Mouse (Mus musculus) liver, embryonic 16.5 days (tissue): ENCODE results near the gene Rpl31. TPM values are rescaled to one million over a fixed set of nuclear protein-coding genes. Genes with fewer than 3 reads are reported as not detected.

Experiments
- ATAC-seq: fragments of 200-750 bp; cut with Nextera tagmentation; 2 replicates; pipeline ENCODE4 v1.8.0; 2017; ENCODE audit warnings: low read depth, mild to moderate bottlenecking, moderate number of reproducible peaks, moderate library complexity
- H3K27ac ChIP-seq: fragments of 300-500 bp; sonication (generic); 2 replicates; pipeline ENCODE4 v1.5.1; 2014; ENCODE audit warnings: mild to moderate bottlenecking, low read length
- H3K27me3 ChIP-seq: fragments of 300-500 bp; sonication (generic); 2 replicates; pipeline ENCODE4 v1.6.1; 2014; ENCODE audit warnings: low read depth, low read length, mixed read lengths; ENCODE audit not compliant: control insufficient read depth, insufficient read depth
- H3K36me3 ChIP-seq: fragments of 300-500 bp; sonication (generic); 2 replicates; pipeline ENCODE4 v1.6.1; 2014; ENCODE audit warnings: mild to moderate bottlenecking; ENCODE audit not compliant: control insufficient read depth, insufficient read depth
- H3K4me1 ChIP-seq: fragments of 300-500 bp; sonication (generic); 2 replicates; pipeline ENCODE4 v1.6.1; 2014; ENCODE audit warnings: low read depth, low read length, mixed read lengths; ENCODE audit not compliant: control insufficient read depth
- H3K4me2 ChIP-seq: fragments of 300-500 bp; sonication (generic); 2 replicates; pipeline ENCODE4 v1.6.1; 2014; ENCODE audit warnings: low read depth, low read length, mixed read lengths
- H3K4me3 ChIP-seq: fragments of 300-500 bp; sonication (generic); 2 replicates; pipeline ENCODE4 v1.5.1; 2014; ENCODE audit warnings: low read depth, mild to moderate bottlenecking, low read length
- H3K9ac ChIP-seq: fragments of 300-500 bp; sonication (generic); 2 replicates; pipeline ENCODE4 v1.6.1; 2014; ENCODE audit warnings: low read depth, low read length
- H3K9me3 ChIP-seq: fragments of 300-500 bp; sonication (generic); replicated peaks from 2 replicates; pipeline ENCODE4 v1.6.1; 2016; ENCODE audit warnings: low read length; ENCODE audit not compliant: control insufficient read depth
- WGBS: fragments of 180-500 bp; shearing (Covaris S2); extraction: QIAGEN DNeasy Blood & Tissue Kit; methylation state at CpG from one replicate; pipeline ENCODE4 v1.1.7; 2014; ENCODE audit not compliant: insufficient replicate concordance; 5-methylcytosine and 5-hydroxymethylcytosine counted together
- polyA plus RNA-seq: library from polyadenylated mRNA; unstranded; fragments of >200 nt; fragmentation: Nextera tagmentation; extraction: Ambion mirVana; gene quantifications from 2 replicates; pipeline ENCODE4 v1.2.1, GENCODE M21; 2015

The Rpl31 gene
- polyA plus RNA-seq, 1 experiment from 2014 or later, result 252 TPM

DNA sequence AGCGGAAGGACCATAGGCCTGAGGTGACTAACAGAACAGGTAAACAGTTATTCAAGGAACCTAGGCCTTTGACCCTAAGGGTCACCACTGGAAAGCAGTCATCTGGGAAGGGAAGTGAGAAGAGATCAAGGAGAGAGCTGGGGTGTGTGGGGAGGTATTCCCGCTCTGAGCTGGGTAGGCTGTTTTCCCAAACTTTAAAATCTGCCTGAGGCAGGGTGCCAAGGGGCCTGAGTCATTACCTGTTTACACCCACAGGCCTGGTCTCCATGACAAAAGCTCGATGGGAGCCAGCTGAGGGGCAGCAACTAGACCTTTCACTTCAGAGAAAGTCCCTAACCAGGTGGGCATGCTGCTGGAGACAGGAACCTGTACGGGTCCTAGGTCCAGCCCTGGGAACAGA lies 31.6 kb downstream of the Rpl31 start:
- H3K4me3 ChIP-seq, result no peak overlapping the region
- H3K36me3 ChIP-seq, result peaks cover 14% of the 10 kb centered on the region
- no peaks in the 10 kb centered on the region for H3K27me3 ChIP-seq
- no peak for ATAC-seq
- 70% methylated on average over 4 of the region's 4 CpGs for WGBS
- H3K27ac ChIP-seq, result no peak overlapping the region
- H3K4me1 ChIP-seq, result peaks cover 8% of the 10 kb centered on the region
- H3K4me2 ChIP-seq, result no peak overlapping the region
- peaks cover 2% of the 10 kb centered on the region; the same call in 1 of the 2 replicates for H3K9me3 ChIP-seq
- H3K9ac ChIP-seq, result no peak overlapping the region

GRCm38 (mm10) chr1:39400173-39400572 lies 32.5 kb downstream of the Rpl31 start:
- ATAC-seq, result no peak
- no peak overlapping the region for H3K4me3 ChIP-seq
- 67% methylated on average over 3 of the region's 3 CpGs for WGBS

GRCm38 (mm10) chr1:39407108-39407507 lies 39.5 kb downstream of the Rpl31 start:
- H3K4me1 ChIP-seq, result peaks cover 13% of the 10 kb centered on the region
- no peak overlapping the region for H3K9ac ChIP-seq

More at GRCm38 (mm10) chr1:39400173-39400572, 32.5 kb downstream of the Rpl31 start:
- no peaks in the 10 kb centered on the region for H3K27me3 ChIP-seq
- H3K4me2 ChIP-seq, result no peak overlapping the region
- H3K9ac ChIP-seq, result no peak overlapping the region
- peaks cover 5% of the 10 kb centered on the region for H3K4me1 ChIP-seq
- H3K9me3 ChIP-seq, result peaks cover 2% of the 10 kb centered on the region; the same call in 1 of the 2 replicates
- no peak overlapping the region for H3K27ac ChIP-seq
- H3K36me3 ChIP-seq, result peaks cover 14% of the 10 kb centered on the region

DNA sequence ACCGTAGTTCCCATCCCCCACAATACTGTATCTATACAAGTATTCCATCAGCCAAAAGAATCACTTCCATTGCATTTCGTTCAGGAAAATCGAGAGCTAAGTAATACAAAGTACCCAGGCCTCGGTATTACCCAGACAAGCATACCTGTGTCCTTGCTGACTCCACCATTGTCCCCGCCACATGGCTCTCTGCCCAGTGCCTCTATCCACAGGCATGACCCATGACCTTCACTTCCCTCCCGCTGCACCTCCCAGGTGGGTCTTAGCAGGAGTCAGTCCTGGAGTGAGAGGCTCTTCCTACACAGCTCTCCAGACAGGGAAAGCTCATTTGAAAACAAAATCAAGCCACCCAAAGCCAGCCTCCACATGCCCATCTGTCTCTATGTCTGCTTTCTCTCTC lies 40.5 kb downstream of the Rpl31 start:
- H3K4me2 ChIP-seq, result no peak overlapping the region

More at GRCm38 (mm10) chr1:39407108-39407507, 39.5 kb downstream of the Rpl31 start:
- WGBS, result 59% methylated on average over 4 of the region's 4 CpGs
- no peak for ATAC-seq
- H3K27ac ChIP-seq, result no peak overlapping the region
- H3K4me3 ChIP-seq, result no peak overlapping the region
- no peaks in the 10 kb centered on the region for H3K9me3 ChIP-seq
- H3K27me3 ChIP-seq, result no peaks in the 10 kb centered on the region
- no peak overlapping the region for H3K4me2 ChIP-seq
- H3K36me3 ChIP-seq, result peaks cover 3% of the 10 kb centered on the region; the same call in 1 of the 2 replicates

GRCm38 (mm10) chr1:39408668-39409067 lies 41.0 kb downstream of the Rpl31 start:
- no peaks in the 10 kb centered on the region for H3K27me3 ChIP-seq
- 42% methylated on average over 7 of the region's 7 CpGs for WGBS
- no peak overlapping the region for H3K9ac ChIP-seq
- H3K4me3 ChIP-seq, result no peak overlapping the region
- H3K27ac ChIP-seq, result peak overlapping the region; percentile 27; the same call in 1 of the 2 replicates
- H3K4me2 ChIP-seq, result no peak overlapping the region
- no peaks in the 10 kb centered on the region for H3K36me3 ChIP-seq
- H3K9me3 ChIP-seq, result no peaks in the 10 kb centered on the region
- H3K4me1 ChIP-seq, result peaks cover 11% of the 10 kb centered on the region
- no peak for ATAC-seq

More for the DNA sequence above, 40.5 kb downstream of the Rpl31 start:
- no peak overlapping the region for H3K9ac ChIP-seq
- H3K27me3 ChIP-seq, result no peaks in the 10 kb centered on the region
- WGBS, result 67% methylated on average over 6 of the region's 6 CpGs
- no peak overlapping the region for H3K4me3 ChIP-seq
- peak; percentile 68 for ATAC-seq
- H3K27ac ChIP-seq, result peak overlapping the region; percentile 27; the same call in 1 of the 2 replicates
- peaks cover 13% of the 10 kb centered on the region for H3K4me1 ChIP-seq
- no peaks in the 10 kb centered on the region for H3K9me3 ChIP-seq
- H3K36me3 ChIP-seq, result no peaks in the 10 kb centered on the region

GRCm38 (mm10) chr1:39410085-39410821 lies 42.6 kb downstream of the Rpl31 start:
- 81% methylated on average over 19 of the region's 19 CpGs for WGBS
- Histone ChIP-seq H3K4me1 (peaks cover 11% of the 10 kb centered on the region), H3K27ac (no peak overlapping the region), H3K36me3 (no peaks in the 10 kb centered on the region), H3K4me3 (no peak overlapping the region), H3K4me2 (no peak overlapping the region), H3K9me3 (peaks cover 2% of the 10 kb centered on the region; the same call in 1 of the 2 replicates), H3K27me3 (no peaks in the 10 kb centered on the region), H3K9ac (no peak overlapping the region)
- no peak for ATAC-seq

- H3K27ac ChIP-seq, result no peak overlapping the region; the same call in 1 of the 2 replicates
- ATAC-seq, result peak; percentile 37; the same call in 1 of the 2 replicates
- H3K36me3 ChIP-seq, result no peaks in the 10 kb centered on the region
- 35% methylated on average over 12 of the region's 12 CpGs for WGBS
- no peak overlapping the region for H3K9ac ChIP-seq
- no peaks in the 10 kb centered on the region for H3K27me3 ChIP-seq
- H3K9me3 ChIP-seq, result peaks cover 2% of the 10 kb centered on the region; the same call in 1 of the 2 replicates
- peaks cover 6% of the 10 kb centered on the region for H3K4me1 ChIP-seq
- H3K4me2 ChIP-seq, result no peak overlapping the region
- no peak overlapping the region for H3K4me3 ChIP-seq
These were observed 50.2 kb downstream of the Rpl31 start for GRCm38 (mm10) chr1:39417817-39418216.

DNA sequence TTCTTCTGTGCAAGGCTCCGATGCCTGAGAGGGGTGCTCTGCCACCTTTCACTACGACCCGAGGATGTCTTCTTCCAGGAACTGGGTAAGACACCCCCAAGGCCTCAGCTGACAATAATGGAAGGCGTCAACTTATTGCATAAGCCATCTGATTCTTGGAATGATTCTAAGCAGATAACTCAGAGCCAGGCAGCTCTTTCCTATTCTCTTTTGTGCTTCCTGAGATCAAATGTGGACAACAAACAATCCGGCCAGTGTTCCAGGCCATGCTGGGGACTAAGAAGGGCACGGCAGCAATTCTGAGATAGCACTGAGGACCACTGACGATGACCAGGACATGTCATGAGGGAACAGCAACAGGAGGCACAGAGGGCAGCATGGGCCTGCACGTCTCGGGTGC lies 51.2 kb downstream of the Rpl31 start:
- Histone ChIP-seq H3K4me3 (no peak overlapping the region), H3K27me3 (no peaks in the 10 kb centered on the region), H3K4me1 (peaks cover 6% of the 10 kb centered on the region), H3K36me3 (no peaks in the 10 kb centered on the region), H3K27ac (no peak overlapping the region), H3K4me2 (no peak overlapping the region), H3K9ac (no peak overlapping the region), H3K9me3 (peaks cover 2% of the 10 kb centered on the region; the same call in 1 of the 2 replicates)
- 62% methylated on average over 9 of the region's 9 CpGs for WGBS
- no peak for ATAC-seq

GRCm38 (mm10) chr1:39420987-39421386 lies 53.3 kb downstream of the Rpl31 start:
- Histone ChIP-seq H3K36me3 (no peaks in the 10 kb centered on the region; the same call in 1 of the 2 replicates), H3K4me3 (no peak overlapping the region), H3K9ac (no peak overlapping the region), H3K27ac (no peak overlapping the region), H3K4me2 (no peak overlapping the region), H3K4me1 (peaks cover 6% of the 10 kb centered on the region), H3K9me3 (no peaks in the 10 kb centered on the region), H3K27me3 (no peaks in the 10 kb centered on the region)
- no peak for ATAC-seq
- 76% methylated on average over 6 of the region's 6 CpGs for WGBS
